Mouse (Mus musculus) myocyte (in vitro differentiated cells): Measurements from ENCODE around the gene Dock4.

ENCODE experiments used
- CEBPB ChIP-seq: IDR thresholded peaks from 2 replicates; pipeline ENCODE4 v1.6.1; 2011; ENCODE audit warnings: mild to moderate bottlenecking, moderate library complexity; ENCODE audit not compliant: poor library complexity, insufficient read depth, severe bottlenecking
- E2F4 ChIP-seq: IDR thresholded peaks from one replicate; pipeline ENCODE4 v1.6.1; 2011; ENCODE audit warnings: mild to moderate bottlenecking, control low read depth, moderate library complexity; ENCODE audit not compliant: insufficient read depth
- MAX ChIP-seq: IDR thresholded peaks from one replicate; pipeline ENCODE4 v1.6.1; 2011; ENCODE audit warnings: low read depth, mild to moderate bottlenecking, control low read depth
- MYOD1 ChIP-seq, 3 experiments: IDR thresholded peaks; one replicate each; pipeline ENCODE4 v1.6.1; 2011; ENCODE audit warnings: control low read depth in 2 of 3, low read depth in 2 of 3, mild to moderate bottlenecking in 2 of 3, moderate library complexity in 1 of 3; ENCODE audit not compliant: insufficient read length in 2 of 3, control insufficient read depth in 1 of 3
- POLR2A ChIP-seq: IDR thresholded peaks from one replicate; pipeline ENCODE4 v1.6.1; 2011; ENCODE audit warnings: low read depth, mild to moderate bottlenecking, control low read depth, moderate library complexity; ENCODE audit not compliant: insufficient read length
- POLR2AphosphoS2 ChIP-seq: IDR thresholded peaks from one replicate; pipeline ENCODE4 v1.6.1; 2011; ENCODE audit warnings: low read depth, control low read depth; ENCODE audit not compliant: insufficient read length
- REST ChIP-seq: IDR thresholded peaks from one replicate; pipeline ENCODE4 v1.6.1; 2011; ENCODE audit warnings: mild to moderate bottlenecking, control low read depth, moderate library complexity; ENCODE audit not compliant: insufficient read depth, insufficient read length
- TCF12 ChIP-seq: IDR thresholded peaks from one replicate; pipeline ENCODE4 v1.6.1; 2011; ENCODE audit warnings: mild to moderate bottlenecking, control low read depth; ENCODE audit not compliant: poor library complexity, insufficient read depth, severe bottlenecking
- TCF3 ChIP-seq: IDR thresholded peaks from one replicate; pipeline ENCODE4 v1.6.1; 2011; ENCODE audit warnings: low read depth, control low read depth; ENCODE audit not compliant: insufficient read length
- USF1 ChIP-seq: IDR thresholded peaks from one replicate; pipeline ENCODE4 v1.6.1; 2011; ENCODE audit warnings: low read depth, mild to moderate bottlenecking, control low read depth, moderate library complexity

DNA sequence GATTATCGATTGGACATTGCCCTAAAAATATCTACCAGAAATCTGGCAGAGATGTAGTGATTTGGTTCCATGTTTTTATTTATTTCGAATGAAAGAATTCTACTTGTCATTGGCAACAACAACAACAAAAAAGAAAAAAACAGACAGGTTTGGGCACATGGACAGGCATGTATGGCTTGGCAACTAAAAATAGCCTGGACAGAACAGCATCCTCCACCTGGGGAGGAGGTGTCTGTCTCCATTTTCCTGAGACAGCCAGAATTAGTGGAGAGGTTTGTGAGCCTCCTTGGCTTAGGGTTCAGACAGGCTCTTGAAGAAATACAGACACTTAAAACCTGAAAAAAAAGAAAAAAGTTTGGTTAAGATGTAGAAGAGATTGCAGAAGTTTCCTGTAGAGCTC, 10.8 kb downstream of the Dock4 start:
- TF ChIP-seq E2F4 (no peak), MAX (no peak), USF1 (no peak), POLR2A (no peak), MYOD1 (IDR thresholded peaks at IDR 0.05; ENCODE audit: control insufficient read depth in 1 of 3, insufficient read length in 2 of 3, low read depth in 2 of 3) (no peak), POLR2AphosphoS2 (no peak), TCF12 (no peak), TCF3 (no peak), REST (no peak), CEBPB (no peak)
